ENCODE assay signal across 8 mouse cellular contexts in the genomic region with DNA sequence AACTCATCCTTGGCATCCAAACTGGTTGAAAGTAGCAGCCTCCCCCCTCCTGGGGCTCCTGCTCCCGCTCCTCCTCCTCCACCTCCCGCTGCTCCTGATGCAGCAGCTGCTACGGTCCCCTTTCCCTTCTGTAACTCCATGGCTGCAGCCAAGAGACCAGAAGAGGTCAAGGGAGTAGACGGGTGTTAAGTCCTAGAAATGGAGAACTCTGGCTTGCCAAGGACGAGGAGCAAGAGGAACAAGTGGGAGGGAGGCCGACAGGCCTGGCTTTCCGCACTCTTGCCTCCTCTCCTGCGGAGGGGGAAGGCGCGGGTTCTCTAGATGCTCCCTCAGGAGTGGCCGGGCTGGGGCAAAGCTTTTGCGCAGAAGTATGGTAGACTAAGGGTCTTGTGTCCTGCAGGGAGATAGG. TPM values are rescaled to one million over a fixed set of nuclear protein-coding genes. Genes with fewer than 3 reads are reported as not detected.
DNase-seq lines count a peak whose midpoint lies in the region; ATAC-seq and TF ChIP-seq lines count a peak whose summit lies in the region.

No protein-coding gene starts in this region.

- DNase-seq in heart, adult 2 months: no peak
- DNase-seq in heart, postnatal 10 days: no peak
- DNase-seq in MEL-GATA-1-ER (ENCODE audit: extremely low read depth, low read depth): peak; percentile 47
- peak; percentile 16 for DNase-seq in heart, postnatal 25 days (ENCODE audit: low spot score)
- DNase-seq in left cerebral cortex, adult 11 months (ENCODE audit: low spot score): peak; percentile 36
- DNase-seq in lung, postnatal 25 days (ENCODE audit: low spot score): peak; percentile 41

- H3K9me3 ChIP-seq in embryonic facial prominence, embryonic 12.5 days: no peaks in the 10 kb centered on the region

- 2% methylated on average over 12 of the region's 12 CpGs for WGBS in heart, adult 2 months
- WGBS in embryonic facial prominence, embryonic 12.5 days: 0% methylated on average over 12 of the region's 12 CpGs
- 2% methylated on average over 12 of the region's 12 CpGs for WGBS in small intestine, adult 2 months

- H3K4me3 ChIP-seq in heart, adult 2 months: peak overlapping the region; percentile 71
- H3K4me3 ChIP-seq in embryonic facial prominence, embryonic 12.5 days: peak overlapping the region; percentile 78
- peak overlapping the region; percentile 67 for H3K4me3 ChIP-seq in small intestine, adult 2 months (ENCODE audit: low read depth, low read length)

- peaks cover 12% of the 10 kb centered on the region for H3K4me1 ChIP-seq in heart, adult 2 months (ENCODE audit: control insufficient read depth, insufficient read depth, low read length)
- peaks cover 20% of the 10 kb centered on the region for H3K4me1 ChIP-seq in embryonic facial prominence, embryonic 12.5 days
- H3K4me1 ChIP-seq in small intestine, adult 2 months (ENCODE audit: control insufficient read depth, insufficient read depth, insufficient read length, low read length): peaks cover 14% of the 10 kb centered on the region; the same call in 1 of the 2 replicates

- H3K9ac ChIP-seq in heart, adult 2 months (ENCODE audit: low read depth, low read length): peak overlapping the region; percentile 81
- H3K9ac ChIP-seq in embryonic facial prominence, embryonic 12.5 days: peak overlapping the region; percentile 91

- ATAC-seq in embryonic facial prominence, embryonic 12.5 days (ENCODE audit: insufficient number of reproducible peaks, insufficient read depth, low FRiP score, low TSS enrichment): 0 out of 2 replicates have a peak, but pooled peaks have one; percentile 17

- H3K4me2 ChIP-seq in embryonic facial prominence, embryonic 12.5 days (replicated peaks): peak overlapping the region; percentile 95

- H3K27me3 ChIP-seq in heart, adult 2 months (ENCODE audit: control insufficient read depth, insufficient read depth, low read length): no peaks in the 10 kb centered on the region
- no peaks in the 10 kb centered on the region for H3K27me3 ChIP-seq in embryonic facial prominence, embryonic 12.5 days
- no peaks in the 10 kb centered on the region for H3K27me3 ChIP-seq in small intestine, adult 2 months (ENCODE audit: control insufficient read depth, insufficient read depth, low read length)

- no peak for TF ChIP-seq CTCF in heart, adult 2 months (IDR thresholded peaks at IDR 0.05)
- TF ChIP-seq CTCF in small intestine, adult 2 months (IDR thresholded peaks at IDR 0.05; ENCODE audit: extremely low read depth, insufficient read length, insufficient replicate concordance, low read depth, low read length): no peak

- no peak for TF ChIP-seq EP300 in heart, adult 2 months (IDR thresholded peaks at IDR 0.05; ENCODE audit: insufficient read depth, low read depth, low read length)

- intact Hi-C loops in heart, adult 2 months (cut with DNase I): loop anchor here (1.0 to 2.0 kb wide), 3 partner anchors 13 to 31 kb away; no protein-coding TSS in a partner anchor
- intact Hi-C loops in heart, postnatal 10 days (cut with DNase I): loop anchor here (1.0 to 5.0 kb wide), 2 partner anchors 13 to 34 kb away; partner anchors contain the start of gene Npr1
- intact Hi-C loops in heart, postnatal 25 days (cut with DNase I): loop anchor here (5.0 kb wide), 1 partner anchor 34 kb away; the partner anchor contains the start of gene Npr1

- no peaks in the 10 kb centered on the region for H3K79me2 ChIP-seq in heart, adult 2 months (replicated peaks; ENCODE audit: control insufficient read depth, insufficient read depth, low read length)

- peaks cover 7% of the 10 kb centered on the region for H3K36me3 ChIP-seq in heart, adult 2 months (ENCODE audit: control insufficient read depth, insufficient read depth, low read length)
- H3K36me3 ChIP-seq in embryonic facial prominence, embryonic 12.5 days: 0 out of 2 replicates have a peak, but pooled peaks cover 10% of the 10 kb centered on the region
- no peaks in the 10 kb centered on the region for H3K36me3 ChIP-seq in small intestine, adult 2 months (ENCODE audit: control insufficient read depth, insufficient read depth, low read length)

- no peak for TF ChIP-seq POLR2A in heart, adult 2 months (IDR thresholded peaks at IDR 0.05; ENCODE audit: insufficient read depth, low read depth, low read length)
- no peak for TF ChIP-seq POLR2A in small intestine, adult 2 months (IDR thresholded peaks at IDR 0.05; ENCODE audit: low read depth, low read length)

- H3K27ac ChIP-seq in heart, adult 2 months: peak overlapping the region; percentile 93
- peak overlapping the region; percentile 95 for H3K27ac ChIP-seq in embryonic facial prominence, embryonic 12.5 days
- H3K27ac ChIP-seq in small intestine, adult 2 months (ENCODE audit: insufficient read depth, low read depth, low read length): peak overlapping the region; percentile 91

RNA-seq across cellular contexts. Expression of gene Ints3, which starts 0.6 kb away (rescaled TPM):
- 10 to 100 TPM; 22.9 to 26.3 TPM for total RNA-seq in heart, adult 2 months (2021)
- 15.2 and 21.8 TPM in 2 replicates for polyA plus RNA-seq in heart, adult 2 months (2012; rRNA removed)
- 10 to 100 TPM; 24.4 to 28.3 TPM for total RNA-seq in heart, postnatal 10 days (2021)
- polyA plus RNA-seq in embryonic facial prominence, embryonic 12.5 days (2016; fragmentation: Nextera tagmentation; extraction: Ambion mirVana): 43.6 and 45.2 TPM in 2 replicates
- total RNA-seq in heart, postnatal 25 days (2021): 10 to 100 TPM; 25.2 to 26.9 TPM
- 13.6 and 22.4 TPM in 2 replicates for polyA plus RNA-seq in small intestine, adult 2 months (2012; rRNA removed)

RNA-seq across cellular contexts. Expression of gene Npr1, which starts 32.9 kb away (rescaled TPM):
- 10 to 100 TPM; 16.1 to 16.3 TPM for total RNA-seq in heart, adult 2 months (2021)
- polyA plus RNA-seq in heart, adult 2 months (2012; rRNA removed): 35.0 and 47.5 TPM in 2 replicates
- 10 to 100 TPM; 35.4 to 37.8 TPM for total RNA-seq in heart, postnatal 10 days (2021)
- polyA plus RNA-seq in embryonic facial prominence, embryonic 12.5 days (2016; fragmentation: Nextera tagmentation; extraction: Ambion mirVana): 4.0 and 5.0 TPM in 2 replicates
- 10 to 100 TPM; 17.2 to 18.8 TPM for total RNA-seq in heart, postnatal 25 days (2021)
- polyA plus RNA-seq in small intestine, adult 2 months (2012; rRNA removed): 5.1 and 5.9 TPM in 2 replicates

RNA-seq across cellular contexts. Expression of gene Slc27a3, which starts 43.1 kb away (rescaled TPM):
- total RNA-seq in heart, adult 2 months (2021): 1 to 10 TPM in 1 of 2 experiments, under 1 TPM in 1; 0.76 to 1.1 TPM
- polyA plus RNA-seq in heart, adult 2 months (2012; rRNA removed): 2.2 and 3.7 TPM in 2 replicates
- total RNA-seq in heart, postnatal 10 days (2021): 1 to 10 TPM; 1.9 to 3.3 TPM
- polyA plus RNA-seq in embryonic facial prominence, embryonic 12.5 days (2016; fragmentation: Nextera tagmentation; extraction: Ambion mirVana): 42.8 and 44.8 TPM in 2 replicates
- 1 to 10 TPM in 1 of 2 experiments, under 1 TPM in 1; 0.78 to 1.4 TPM for total RNA-seq in heart, postnatal 25 days (2021)
- 3.7 and 5.9 TPM in 2 replicates for polyA plus RNA-seq in small intestine, adult 2 months (2012; rRNA removed)

RNA-seq across cellular contexts. Expression of gene Ilf2, which starts 43.1 kb away (rescaled TPM):
- total RNA-seq in heart, adult 2 months (2021): 10 to 100 TPM; 30.6 to 32.2 TPM
- 13.9 and 24.9 TPM in 2 replicates for polyA plus RNA-seq in heart, adult 2 months (2012; rRNA removed)
- total RNA-seq in heart, postnatal 10 days (2021): 10 to 100 TPM; 55.3 to 57.5 TPM
- polyA plus RNA-seq in embryonic facial prominence, embryonic 12.5 days (2016; fragmentation: Nextera tagmentation; extraction: Ambion mirVana): 301 and 311 TPM in 2 replicates
- total RNA-seq in heart, postnatal 25 days (2021): 10 to 100 TPM; 31.5 to 33.4 TPM
- polyA plus RNA-seq in small intestine, adult 2 months (2012; rRNA removed): 4.3 and 5.9 TPM in 2 replicates

RNA-seq across cellular contexts. Expression of gene Snapin, which starts 58.0 kb away (rescaled TPM):
- 10 to 100 TPM; 60.0 to 71.3 TPM for total RNA-seq in heart, adult 2 months (2021)
- 50.7 and 89.1 TPM in 2 replicates for polyA plus RNA-seq in heart, adult 2 months (2012; rRNA removed)
- 10 to 100 TPM; 55.9 to 62.7 TPM for total RNA-seq in heart, postnatal 10 days (2021)
- polyA plus RNA-seq in embryonic facial prominence, embryonic 12.5 days (2016; fragmentation: Nextera tagmentation; extraction: Ambion mirVana): 74.0 and 76.3 TPM in 2 replicates
- 10 to 100 TPM; 59.5 to 62.6 TPM for total RNA-seq in heart, postnatal 25 days (2021)
- 3.4 and 7.1 TPM in 2 replicates for polyA plus RNA-seq in small intestine, adult 2 months (2012; rRNA removed)

Comparison
In these comparisons a context has a peak if more than half of its experiments do, and no peak if none do; other contexts are left out.
1. DNase-seq: peak in MEL-GATA-1-ER (single experiment), heart, postnatal 25 days (single experiment), left cerebral cortex, adult 11 months (single experiment) and lung, postnatal 25 days (single experiment); none in heart, adult 2 months (0 of 2) and heart, postnatal 10 days (0 of 2).
2. Peak in every context shown above with its lines, with median percentiles within 50 percentile points of each other: H3K27ac ChIP-seq and H3K4me3 ChIP-seq.